Mouse (Mus musculus) liver, adult 2 months (tissue): ENCODE data around the gene C87436. TPM values are rescaled to one million over a fixed set of nuclear protein-coding genes. Genes with fewer than 3 reads are reported as not detected.
A peak's percentile ranks its signal among the peaks of the same experiment; 100 is the strongest.

Source experiments
- DNase-seq: peaks from one replicate; pipeline ENCODE4 v3.0.0-alpha.2; 2011; ENCODE audit warnings: low read depth, low spot score; ENCODE audit errors: extremely low read depth
- H3K27ac ChIP-seq: fragments of 200-500 bp; replicated peaks from 2 replicates; pipeline ENCODE4 v1.5.1; 2012; ENCODE audit warnings: low read depth, mild to moderate bottlenecking, control low read depth, inconsistent platforms, low read length; ENCODE audit not compliant: insufficient read depth
- H3K27me3 ChIP-seq: fragments of 200-500 bp; 2 replicates; pipeline ENCODE4 v1.6.1; 2012; ENCODE audit warnings: mild to moderate bottlenecking, moderate library complexity, low read length, inconsistent platforms; ENCODE audit not compliant: control insufficient read depth, insufficient read depth
- H3K36me3 ChIP-seq: fragments of 200-500 bp; 2 replicates; pipeline ENCODE4 v1.6.1; 2012; ENCODE audit warnings: low read length, inconsistent platforms; ENCODE audit not compliant: control insufficient read depth, insufficient read depth
- H3K4me1 ChIP-seq: fragments of 200-500 bp; 2 replicates; pipeline ENCODE4 v1.6.1; 2011; ENCODE audit warnings: low read length; ENCODE audit not compliant: control insufficient read depth, insufficient read depth
- H3K4me3 ChIP-seq: fragments of 200-500 bp; 2 replicates; pipeline ENCODE4 v1.5.1; 2011; ENCODE audit warnings: low read depth, mild to moderate bottlenecking, control low read depth, low read length, moderate library complexity; ENCODE audit not compliant: insufficient read depth
- H3K79me2 ChIP-seq: fragments of 200-500 bp; 2 replicates; pipeline ENCODE4 v1.6.1; 2012; ENCODE audit warnings: inconsistent platforms, mild to moderate bottlenecking, low read length, moderate library complexity; ENCODE audit not compliant: control insufficient read depth, insufficient read depth
- H3K9ac ChIP-seq: fragments of 200-500 bp; 2 replicates; pipeline ENCODE4 v1.6.1; 2012; ENCODE audit warnings: low read depth, mild to moderate bottlenecking, control low read depth, inconsistent platforms, low read length
- CTCF ChIP-seq: fragments of 200-500 bp; IDR thresholded peaks from 2 replicates; pipeline ENCODE4 v1.5.1; 2011; ENCODE audit warnings: low read depth, low read length, control low read depth
- POLR2A ChIP-seq: fragments of 200-500 bp; IDR thresholded peaks from 2 replicates; pipeline ENCODE4 v1.6.1; 2011; ENCODE audit warnings: low read length, control low read depth; ENCODE audit not compliant: insufficient read depth; ENCODE audit errors: extremely low read depth
- WGBS: fragments of 180-500 bp; shearing (Covaris S2); methylation state at CpG from one replicate; pipeline ENCODE4 v1.1.7; 2018; 5-methylcytosine and 5-hydroxymethylcytosine counted together
- polyA plus RNA-seq: library from polyadenylated mRNA; depleted of rRNA; stranded (reverse); fragments of >200 nt; gene quantifications from 2 replicates; pipeline ENCODE4 v1.2.3, GENCODE M21; 2012
- total RNA-seq: library from RNA; depleted of rRNA; stranded (reverse); fragments of >200 nt; gene quantifications from 2 replicates; pipeline ENCODE4 v1.2.3, GENCODE M21; 2014

Gene C87436
- total and polyA plus RNA-seq, 2 experiments, result 7.6 to 10.1 TPM

GRCm38 (mm10) chr6:86476931-86477330, 38.8 kb downstream of the C87436 start:
- no peak overlapping the region for H3K4me3 ChIP-seq
- DNase-seq, result no peak
- no peak overlapping the region for H3K9ac ChIP-seq
- no peak for TF ChIP-seq CTCF
- TF ChIP-seq POLR2A, result no peak
- 75% methylated on average over 5 of the region's 5 CpGs for WGBS
- no peaks in the 10 kb centered on the region for H3K36me3 ChIP-seq
- H3K27me3 ChIP-seq, result no peaks in the 10 kb centered on the region
- peaks cover 15% of the 10 kb centered on the region for H3K4me1 ChIP-seq
- no peak overlapping the region for H3K27ac ChIP-seq
- H3K79me2 ChIP-seq, result no peaks in the 10 kb centered on the region

GRCm38 (mm10) chr6:86479311-86479710, 41.1 kb downstream of the C87436 start:
- no peak overlapping the region for H3K9ac ChIP-seq
- 80% methylated on average over 3 of the region's 3 CpGs for WGBS
- H3K27me3 ChIP-seq, result no peaks in the 10 kb centered on the region
- no peaks in the 10 kb centered on the region for H3K36me3 ChIP-seq
- no peak overlapping the region for H3K4me3 ChIP-seq
- no peak for TF ChIP-seq CTCF
- no peak for TF ChIP-seq POLR2A
- no peaks in the 10 kb centered on the region for H3K79me2 ChIP-seq
- peak overlapping the region; percentile 20; the same call in 1 of the 2 replicates for H3K27ac ChIP-seq
- peaks cover 7% of the 10 kb centered on the region for H3K4me1 ChIP-seq
- no peak for DNase-seq

DNA sequence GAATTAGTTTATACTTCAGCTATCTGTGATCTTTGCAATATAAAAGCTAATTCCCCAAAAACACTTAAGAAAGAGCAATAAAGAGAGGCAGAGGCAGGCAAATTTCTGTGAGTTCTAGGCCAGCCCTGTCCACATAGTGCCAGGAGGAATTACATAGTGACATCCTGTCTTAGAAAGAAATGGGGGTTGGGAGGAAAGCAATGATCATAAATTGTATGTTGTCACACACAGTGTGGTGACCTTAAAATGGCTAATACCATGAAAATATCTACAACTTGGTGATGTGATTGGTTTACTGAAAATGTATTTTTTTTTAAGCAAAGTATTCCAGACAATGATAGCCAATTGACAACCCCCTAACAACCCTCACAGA, 41.6 kb downstream of the C87436 start:
- Histone ChIP-seq H3K4me1 (peaks cover 7% of the 10 kb centered on the region), H3K4me3 (no peak overlapping the region), H3K79me2 (no peaks in the 10 kb centered on the region), H3K36me3 (no peaks in the 10 kb centered on the region), H3K9ac (no peak overlapping the region), H3K27ac (peak overlapping the region; percentile 46), H3K27me3 (no peaks in the 10 kb centered on the region)
- DNase-seq, result no peak
- TF ChIP-seq POLR2A, result no peak

GRCm38 (mm10) chr6:86480189-86480831, 42.1 kb downstream of the C87436 start:
- DNase-seq, result no peak
- Histone ChIP-seq H3K9ac (peak overlapping the region; percentile 76), H3K4me1 (peaks cover 7% of the 10 kb centered on the region), H3K4me3 (peak overlapping the region; percentile 4), H3K27ac (peak overlapping the region; percentile 92), H3K79me2 (no peaks in the 10 kb centered on the region), H3K27me3 (no peaks in the 10 kb centered on the region), H3K36me3 (no peaks in the 10 kb centered on the region)
- 62% methylated on average over 9 of the region's 9 CpGs for WGBS
- TF ChIP-seq CTCF, result no peak
- TF ChIP-seq POLR2A, result no peak

DNA sequence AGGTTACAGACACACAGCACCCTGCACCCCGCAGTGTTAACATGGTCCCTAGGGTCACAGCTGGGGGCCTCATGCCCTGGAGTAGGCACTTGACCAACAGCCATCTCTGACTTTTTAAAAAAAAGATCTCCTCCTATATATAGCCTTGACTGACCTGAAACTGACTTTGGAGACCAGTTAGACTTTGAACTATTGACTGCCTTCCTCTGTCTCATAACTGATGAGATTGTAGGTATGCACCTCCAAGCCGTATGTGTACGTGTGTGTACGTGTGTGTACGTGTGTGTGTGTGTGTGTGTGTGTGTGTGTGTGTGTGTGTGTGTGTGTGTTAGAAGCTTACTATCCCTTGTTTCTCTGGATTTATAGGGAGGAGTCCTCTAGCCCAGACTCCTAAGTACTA, 43.7 kb downstream of the C87436 start:
- no peaks in the 10 kb centered on the region for H3K79me2 ChIP-seq
- H3K4me3 ChIP-seq, result no peak overlapping the region
- H3K27me3 ChIP-seq, result no peaks in the 10 kb centered on the region
- no peak overlapping the region for H3K9ac ChIP-seq
- TF ChIP-seq POLR2A (no peak), CTCF (no peak)
- no peak overlapping the region for H3K27ac ChIP-seq
- peak; percentile 31 for DNase-seq
- peaks cover 7% of the 10 kb centered on the region for H3K4me1 ChIP-seq
- WGBS, result 41% methylated on average over 5 of the region's 5 CpGs
- H3K36me3 ChIP-seq, result no peaks in the 10 kb centered on the region

DNA sequence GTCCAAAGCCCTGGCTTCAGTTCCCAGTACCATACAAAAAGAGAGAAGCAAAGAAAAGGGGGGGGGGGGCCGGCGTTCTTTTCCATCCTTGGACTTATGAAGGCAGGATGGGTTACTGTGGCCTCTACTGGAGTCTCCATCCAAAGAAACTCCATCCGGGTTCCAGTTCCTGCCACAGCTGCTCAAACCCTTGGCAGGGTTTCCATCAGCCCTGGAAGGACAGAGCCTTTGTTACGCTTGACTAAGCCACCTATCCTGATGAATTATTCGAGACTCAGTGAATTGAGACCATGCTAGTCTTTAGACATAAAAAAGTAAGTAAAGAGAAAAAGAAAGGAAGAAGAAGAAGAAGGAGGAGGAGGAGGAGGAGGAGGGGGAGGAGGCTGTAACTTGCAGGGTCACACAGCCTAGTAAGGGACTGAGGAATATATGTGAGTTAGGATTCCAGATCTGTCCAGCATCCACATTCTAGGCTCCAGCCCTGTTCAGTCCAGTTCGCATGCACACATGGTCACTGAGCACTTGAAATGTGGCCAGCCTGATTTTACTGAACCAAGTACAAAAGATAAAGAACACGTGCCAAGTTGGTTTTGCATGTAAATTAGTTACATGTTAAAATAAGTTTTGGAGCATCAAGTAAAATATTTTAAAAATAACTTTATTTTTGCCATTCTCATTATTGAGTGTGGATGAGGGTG, 47.9 kb downstream of the C87436 start:
- Histone ChIP-seq H3K36me3 (no peaks in the 10 kb centered on the region), H3K27ac (no peak overlapping the region), H3K4me3 (no peak overlapping the region), H3K79me2 (no peaks in the 10 kb centered on the region), H3K4me1 (peaks cover 15% of the 10 kb centered on the region), H3K27me3 (no peaks in the 10 kb centered on the region), H3K9ac (no peak overlapping the region)
- 70% methylated on average over 7 of the region's 7 CpGs for WGBS
- DNase-seq, result peak; percentile 58
- TF ChIP-seq CTCF (no peak), POLR2A (no peak)
